ENCODE assay signal across 9 mouse cellular contexts in the genomic region with DNA sequence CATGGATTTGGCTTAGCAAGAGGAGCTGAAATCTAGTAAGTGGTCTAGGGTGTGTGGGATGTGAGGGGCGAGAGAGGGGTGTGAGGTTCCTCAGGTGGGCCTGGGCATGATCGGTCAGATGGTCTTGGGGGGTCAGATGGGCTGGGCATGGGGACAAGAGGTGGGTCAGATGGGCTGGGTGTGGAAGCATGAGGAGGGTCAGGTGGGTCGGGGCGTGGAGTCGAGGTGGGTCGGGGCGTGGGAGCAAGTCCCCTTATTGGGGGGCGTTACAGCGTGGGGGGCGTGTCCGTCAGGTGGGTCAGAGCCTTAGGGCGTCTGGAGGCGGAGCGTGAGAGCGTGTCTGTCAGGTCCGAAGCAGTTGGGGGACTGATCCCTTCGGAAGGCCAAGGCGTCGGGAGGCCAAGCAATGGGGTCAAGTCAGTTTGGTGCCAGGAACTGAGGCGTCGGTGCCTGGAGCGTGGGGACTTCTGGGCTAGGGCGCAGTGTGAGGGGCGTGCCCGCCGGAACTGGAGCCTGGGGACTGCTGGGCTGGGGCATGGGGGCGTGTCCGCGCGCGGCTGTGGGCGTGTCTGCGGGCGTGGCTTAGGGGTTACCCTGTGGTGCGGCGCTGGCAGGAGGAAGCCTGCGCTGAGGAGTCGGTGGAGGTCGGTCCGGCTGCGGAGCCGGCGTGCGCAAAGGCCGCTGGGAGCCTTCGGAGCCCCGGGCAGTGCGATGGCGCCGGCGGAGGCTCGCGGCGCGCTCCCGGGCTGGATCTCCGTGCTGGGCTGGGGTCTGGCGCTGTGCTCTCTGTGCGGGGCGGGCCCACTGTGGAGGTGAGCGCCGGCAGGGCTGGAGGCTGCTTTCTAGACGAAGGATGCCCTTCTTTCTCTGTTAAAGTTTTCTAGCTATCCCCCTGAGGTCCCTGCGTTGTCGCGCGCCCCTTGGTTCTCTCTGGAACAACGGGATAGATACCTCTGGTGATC. TPM values are rescaled to one million over a fixed set of nuclear protein-coding genes. Genes with fewer than 3 reads are reported as not detected.
A peak's percentile ranks its signal among the peaks of the same experiment; 100 is the strongest.
DNase-seq lines count a peak whose midpoint lies in the region; ATAC-seq and TF ChIP-seq lines count a peak whose summit lies in the region.
"Not testable (repeated sequence)": the region's sequence is repeated elsewhere in the genome, so short reads cannot be mapped to it uniquely, and the experiment has no call there.
"Had no signal": no experiment of that assay in that cellular context is flagged by ENCODE, and none has a peak within 500 bp of the region (broad histone marks: within the 10 kb centered on the region; RNA-seq: fewer than 3 reads in every experiment).

A gene (plus strand): TSS at position 618 of the 962 bp plus-strand sequence.

- peak within 1 kb of the TSS; percentile 57 for H3K4me3 ChIP-seq in embryonic facial prominence, embryonic 15.5 days (replicated peaks)
- peak within 1 kb of the TSS; percentile 72 for H3K4me3 ChIP-seq in kidney, adult 2 months (ENCODE audit: insufficient read depth, low read depth, low read length)
- peak within 1 kb of the TSS; percentile 53 for H3K4me3 ChIP-seq in limb, embryonic 12.5 days (replicated peaks)
- H3K4me3 ChIP-seq in midbrain, embryonic 12.5 days: peak within 1 kb of the TSS; percentile 54

- not testable (repeated sequence) for H3K36me3 ChIP-seq in embryonic facial prominence, embryonic 15.5 days; kidney, adult 2 months (ENCODE audit: control insufficient read depth, insufficient read depth, low read length); limb, embryonic 12.5 days; midbrain, embryonic 12.5 days

- not testable (repeated sequence) for H3K9me3 ChIP-seq in embryonic facial prominence, embryonic 15.5 days (replicated peaks); limb, embryonic 12.5 days; midbrain, embryonic 12.5 days

- not testable (repeated sequence) for H3K9ac ChIP-seq in embryonic facial prominence, embryonic 15.5 days
- peak within 1 kb of the TSS; percentile 54; the same call in 1 of the 2 replicates for H3K9ac ChIP-seq in limb, embryonic 12.5 days (replicated peaks)
- peak within 1 kb of the TSS; percentile 53; the same call in 1 of the 2 replicates for H3K9ac ChIP-seq in midbrain, embryonic 12.5 days (replicated peaks)

- peak within 1 kb of the TSS; percentile 53 for H3K4me2 ChIP-seq in embryonic facial prominence, embryonic 15.5 days (replicated peaks)
- peak within 1 kb of the TSS; percentile 56 for H3K4me2 ChIP-seq in limb, embryonic 12.5 days
- H3K4me2 ChIP-seq in midbrain, embryonic 12.5 days (replicated peaks): peak within 1 kb of the TSS; percentile 53

- H3K27ac ChIP-seq in embryonic facial prominence, embryonic 15.5 days (replicated peaks); midbrain, embryonic 12.5 days (replicated peaks): not testable (repeated sequence)
- peak within 1 kb of the TSS; percentile 84 for H3K27ac ChIP-seq in kidney, adult 2 months (ENCODE audit: insufficient read depth, low read depth, low read length)
- peak within 1 kb of the TSS; percentile 56; the same call in 1 of the 2 replicates for H3K27ac ChIP-seq in limb, embryonic 12.5 days

- WGBS in embryonic facial prominence, embryonic 15.5 days: under 1% methylated on average over 48 of the region's 68 CpGs
- 2% methylated on average over 61 of the region's 68 CpGs for WGBS in kidney, adult 2 months
- 2% methylated on average over 53 of the region's 68 CpGs for WGBS in limb, embryonic 12.5 days
- 2% methylated on average over 54 of the region's 68 CpGs for WGBS in midbrain, embryonic 12.5 days

- not testable (repeated sequence) for H3K27me3 ChIP-seq in embryonic facial prominence, embryonic 15.5 days; kidney, adult 2 months (replicated peaks; ENCODE audit: control insufficient read depth, insufficient read depth, low read length); limb, embryonic 12.5 days; midbrain, embryonic 12.5 days

- peak; percentile 95 for ATAC-seq in embryonic facial prominence, embryonic 15.5 days (ENCODE audit: insufficient number of reproducible peaks, low FRiP score, low TSS enrichment, low read depth)
- peak; percentile 98 for ATAC-seq in limb, embryonic 12.5 days (ENCODE audit: insufficient number of reproducible peaks, insufficient read depth, low FRiP score, low TSS enrichment, low read depth)
- ATAC-seq in midbrain, embryonic 12.5 days (ENCODE audit: low FRiP score, low read depth): peak; percentile 97

- H3K4me1 ChIP-seq in embryonic facial prominence, embryonic 15.5 days; kidney, adult 2 months (ENCODE audit: control insufficient read depth, insufficient read depth, low read length); limb, embryonic 12.5 days (replicated peaks); midbrain, embryonic 12.5 days: not testable (repeated sequence)

- TF ChIP-seq CTCF in kidney, adult 2 months (conservative IDR thresholded peaks at IDR 0.05; ENCODE audit: insufficient read depth, insufficient read length, low read depth, low read length): not testable (repeated sequence)

- peak; percentile 61 for DNase-seq in 3134 (ENCODE audit: extremely low read depth, insufficient read length, low spot score)
- DNase-seq in adrenal gland, postnatal 25 days: peak; percentile 61
- peak; percentile 84 for DNase-seq in heart, adult 9 months (ENCODE audit: low spot score in 2 of 2)
- DNase-seq in kidney, adult 2 months: peak; percentile 84
- DNase-seq in right cerebral cortex, postnatal 4 days: peak; percentile 34

- TF ChIP-seq POLR2A in kidney, adult 2 months (IDR thresholded peaks at IDR 0.05; ENCODE audit: low read depth, low read length): not testable (repeated sequence)

RNA-seq across cellular contexts. Expression of the gene that starts here (rescaled TPM):
- 0.52 TPM in 1 of 2 replicates, not detected in the other for total RNA-seq in adrenal gland, postnatal 25 days (2021)
- polyA plus RNA-seq in embryonic facial prominence, embryonic 15.5 days (2015; fragmentation: Nextera tagmentation; extraction: Ambion mirVana): 0.25 TPM in 1 of 2 replicates, not detected in the other
- polyA plus RNA-seq in kidney, adult 2 months (2012; rRNA removed): 1.8 and 4.4 TPM in 2 replicates
- 0.56 and 0.61 TPM in 2 replicates for polyA plus RNA-seq in limb, embryonic 12.5 days (2016; fragmentation: Nextera tagmentation; extraction: Ambion mirVana)
- polyA plus RNA-seq in midbrain, embryonic 12.5 days (2016; fragmentation: Nextera tagmentation; extraction: Ambion mirVana): 0.36 TPM in 1 of 2 replicates, not detected in the other
- polyA plus RNA-seq: C2C12 had no signal

Comparison
In these comparisons a context has a peak if more than half of its experiments do, and no peak if none do; other contexts are left out.
1. Peak in DNase-seq in adrenal gland, postnatal 25 days; RNA of the gene not detected or under 1 TPM.
2. Peak in ATAC-seq, H3K4me3 ChIP-seq and H3K4me2 ChIP-seq in embryonic facial prominence, embryonic 15.5 days; RNA of the gene not detected or under 1 TPM.
3. Peak in ATAC-seq, H3K4me3 ChIP-seq, H3K27ac ChIP-seq, H3K9ac ChIP-seq and H3K4me2 ChIP-seq in limb, embryonic 12.5 days; RNA of the gene not detected or under 1 TPM.
4. Peak in ATAC-seq, H3K4me3 ChIP-seq, H3K9ac ChIP-seq and H3K4me2 ChIP-seq in midbrain, embryonic 12.5 days; RNA of the gene not detected or under 1 TPM.
5. DNase-seq: peak in every context shown above with its lines; median percentile 84 in heart, adult 9 months; 84 in kidney, adult 2 months; 61 in 3134; 61 in adrenal gland, postnatal 25 days; 34 in right cerebral cortex, postnatal 4 days.